Mouse (Mus musculus) intestine, embryonic 14.5 days (tissue): ENCODE measurements around the gene Rusc1. TPM values are rescaled to one million over a fixed set of nuclear protein-coding genes. Genes with fewer than 3 reads are reported as not detected.

Source experiments
- ATAC-seq: fragments of 200-750 bp; cut with Nextera tagmentation; replicated peaks from 2 replicates; pipeline ENCODE4 v1.8.0; 2017; ENCODE audit warnings: low read depth, moderate number of reproducible peaks, moderate TSS enrichment, moderate library complexity; ENCODE audit not compliant: low FRiP score, low TSS enrichment
- DNase-seq: peaks from one replicate; pipeline ENCODE4 v3.0.0-alpha.2; 2018; ENCODE audit warnings: low spot score
- H3K27ac ChIP-seq: fragments of 300-500 bp; sonication (generic); 2 replicates; pipeline ENCODE4 v1.5.1; 2014; ENCODE audit warnings: low read depth, mild to moderate bottlenecking, control low read depth
- H3K27me3 ChIP-seq: fragments of 300-500 bp; sonication (generic); replicated peaks from 2 replicates; pipeline ENCODE4 v1.6.1; 2014; ENCODE audit warnings: low read length, control low read depth; ENCODE audit not compliant: control insufficient read depth, insufficient read depth
- H3K36me3 ChIP-seq: fragments of 300-500 bp; sonication (generic); 2 replicates; pipeline ENCODE4 v1.6.1; 2014; ENCODE audit warnings: low read length, control low read depth; ENCODE audit not compliant: control insufficient read depth, insufficient read depth
- H3K4me1 ChIP-seq: fragments of 300-500 bp; sonication (generic); replicated peaks from 2 replicates; pipeline ENCODE4 v1.6.1; 2014; ENCODE audit warnings: low read length, control low read depth, mixed read lengths; ENCODE audit not compliant: control insufficient read depth, insufficient read depth
- H3K4me2 ChIP-seq: fragments of 300-500 bp; sonication (generic); 2 replicates; pipeline ENCODE4 v1.6.1; 2014; ENCODE audit warnings: low read length
- H3K4me3 ChIP-seq: fragments of 300-500 bp; sonication (generic); 2 replicates; pipeline ENCODE4 v1.5.1; 2014; ENCODE audit warnings: low read depth, low read length, control low read depth, mixed read lengths
- H3K9ac ChIP-seq: fragments of 300-500 bp; sonication (generic); 2 replicates; pipeline ENCODE4 v1.6.1; 2014; ENCODE audit warnings: mild to moderate bottlenecking, low read length
- H3K9me3 ChIP-seq: fragments of 300-500 bp; sonication (generic); 2 replicates; pipeline ENCODE4 v1.6.1; 2016; ENCODE audit warnings: low read length, control low read depth; ENCODE audit not compliant: control insufficient read depth
- WGBS: fragments of 180-500 bp; shearing (Covaris S2); extraction: QIAGEN DNeasy Blood & Tissue Kit; methylation state at CpG from one replicate; pipeline ENCODE4 v1.1.7; 2014; 5-methylcytosine and 5-hydroxymethylcytosine counted together
- polyA plus RNA-seq: library from polyadenylated mRNA; unstranded; fragments of >200 nt; fragmentation: Nextera tagmentation; extraction: Ambion mirVana; gene quantifications from 2 replicates; pipeline ENCODE4 v1.2.1, GENCODE M21; 2014

The Rusc1 gene
- polyA plus RNA-seq, 1 experiment from 2014 or later: 22.2 TPM

- Histone ChIP-seq H3K4me2 (peak overlapping the region; percentile 65), H3K36me3 (peaks cover 22% of the 10 kb centered on the region), H3K27ac (peak overlapping the region; percentile 73), H3K27me3 (no peaks in the 10 kb centered on the region), H3K9ac (no peak overlapping the region), H3K4me3 (peak overlapping the region; percentile 88), H3K4me1 (peaks cover 20% of the 10 kb centered on the region), H3K9me3 (no peaks in the 10 kb centered on the region)
- 55% methylated on average over 12 of the region's 12 CpGs for WGBS
- ATAC-seq (no peak), DNase-seq (no peak)
Observed at GRCm38 (mm10) chr3:89102495-89103290, 9.6 kb upstream of the Rusc1 start.

GRCm38 (mm10) chr3:89101812-89102494 lies 8.8 kb upstream of the Rusc1 start, which contains the start of gene Fdps:
Gene Fdps (minus strand): TSS chr3:89101959.
- Histone ChIP-seq H3K4me2 (peak within 1 kb of the TSS; percentile 84), H3K9ac (peak within 1 kb of the TSS; percentile 60), H3K27me3 (no peaks in the 10 kb centered on the region), H3K4me1 (peaks cover 20% of the 10 kb centered on the region), H3K9me3 (no peaks in the 10 kb centered on the region), H3K36me3 (peaks cover 30% of the 10 kb centered on the region), H3K4me3 (peak within 1 kb of the TSS; percentile 88), H3K27ac (peak within 1 kb of the TSS; percentile 73)
- peak; percentile 98 for ATAC-seq
- peak; percentile 88 for DNase-seq
- WGBS: under 1% methylated on average over 26 of the region's 26 CpGs

DNA sequence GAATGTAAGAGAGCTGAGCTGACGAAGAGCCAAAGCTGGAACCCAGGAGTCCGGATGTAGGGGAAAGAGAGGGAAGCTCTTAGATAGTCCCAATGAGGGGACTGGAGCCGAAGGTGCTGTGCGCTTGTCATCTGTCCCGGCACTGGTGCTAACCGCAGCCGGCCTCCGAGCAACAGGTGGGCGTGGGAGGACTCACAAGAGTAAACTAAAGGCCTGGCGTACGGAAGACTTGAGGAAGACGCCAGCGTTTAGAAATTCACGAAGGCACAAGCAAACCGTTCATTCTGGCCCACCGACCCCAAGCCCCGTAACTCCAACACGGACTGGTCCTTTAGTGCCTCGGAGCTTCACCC lies 8.3 kb upstream of the Rusc1 start:
- no peaks in the 10 kb centered on the region for H3K27me3 ChIP-seq
- H3K4me1 ChIP-seq: peaks cover 20% of the 10 kb centered on the region
- peaks cover 35% of the 10 kb centered on the region for H3K36me3 ChIP-seq
- H3K27ac ChIP-seq: peak overlapping the region; percentile 55
- peak overlapping the region; percentile 88 for H3K4me3 ChIP-seq
- H3K9me3 ChIP-seq: no peaks in the 10 kb centered on the region
- H3K4me2 ChIP-seq: peak overlapping the region; percentile 84
- H3K9ac ChIP-seq: peak overlapping the region; percentile 60
- WGBS: under 1% methylated on average over 19 of the region's 19 CpGs
- peak; percentile 38; the same call in 1 of the 2 replicates for ATAC-seq
- DNase-seq: no peak

GRCm38 (mm10) chr3:89100811-89101210 lies 7.7 kb upstream of the Rusc1 start, which contains the start of gene Gm43738:
Gene Gm43738 (minus strand): TSS chr3:89101099.
- Histone ChIP-seq H3K36me3 (peaks cover 41% of the 10 kb centered on the region), H3K27ac (peak within 1 kb of the TSS; percentile 73), H3K9ac (peak within 1 kb of the TSS; percentile 60), H3K4me1 (peaks cover 20% of the 10 kb centered on the region), H3K4me3 (peak within 1 kb of the TSS; percentile 88), H3K4me2 (peak within 1 kb of the TSS; percentile 84), H3K9me3 (no peaks in the 10 kb centered on the region), H3K27me3 (no peaks in the 10 kb centered on the region)
- ATAC-seq (no peak), DNase-seq (no peak)
- WGBS: 40% methylated on average over 7 of the region's 7 CpGs

- Histone ChIP-seq H3K4me2 (no peak overlapping the region), H3K4me3 (no peak overlapping the region), H3K4me1 (0 out of 2 replicates have a peak, but pooled peaks cover 7% of the 10 kb centered on the region), H3K27ac (no peak overlapping the region), H3K9ac (no peak overlapping the region), H3K9me3 (no peaks in the 10 kb centered on the region), H3K27me3 (peaks cover 15% of the 10 kb centered on the region), H3K36me3 (peaks cover 47% of the 10 kb centered on the region)
- DNase-seq (no peak), ATAC-seq (no peak)
- WGBS: 80% methylated on average over 10 of the region's 10 CpGs
Observed at GRCm38 (mm10) chr3:89094021-89094420, 910 bp upstream of the Rusc1 start.

GRCm38 (mm10) chr3:89092509-89093090 lies 511 bp downstream of the Rusc1 start:
- peaks cover 11% of the 10 kb centered on the region; the same call in 1 of the 2 replicates for H3K4me1 ChIP-seq
- DNase-seq (no peak), ATAC-seq (no peak)
- H3K4me2 ChIP-seq: peak overlapping the region; percentile 44
- peaks cover 34% of the 10 kb centered on the region for H3K36me3 ChIP-seq
- 26% methylated on average over 11 of the region's 11 CpGs for WGBS
- no peak overlapping the region for H3K27ac ChIP-seq
- H3K27me3 ChIP-seq: peaks cover 20% of the 10 kb centered on the region
- H3K9ac ChIP-seq: peak overlapping the region; percentile 11; the same call in 1 of the 2 replicates
- H3K4me3 ChIP-seq: peak overlapping the region; percentile 29
- H3K9me3 ChIP-seq: no peaks in the 10 kb centered on the region

GRCm38 (mm10) chr3:89091811-89092508 lies 1.2 kb downstream of the Rusc1 start:
- H3K27me3 ChIP-seq: peaks cover 20% of the 10 kb centered on the region
- H3K4me1 ChIP-seq: peaks cover 13% of the 10 kb centered on the region; the same call in 1 of the 2 replicates
- H3K9me3 ChIP-seq: no peaks in the 10 kb centered on the region
- no peak overlapping the region for H3K9ac ChIP-seq
- no peak overlapping the region for H3K27ac ChIP-seq
- DNase-seq (peak; percentile 58), ATAC-seq (no peak)
- peak overlapping the region; percentile 99 for H3K4me2 ChIP-seq
- H3K36me3 ChIP-seq: peaks cover 27% of the 10 kb centered on the region
- 16% methylated on average over 20 of the region's 20 CpGs for WGBS
- H3K4me3 ChIP-seq: peak overlapping the region; percentile 59; the same call in 1 of the 2 replicates
